In genomic region chr4:55088153-55088552, GRCm38 (mm10) we compare ENCODE assay signal across 19 mouse cellular contexts.
DNase-seq lines count a peak whose midpoint lies in the region; ATAC-seq lines count a peak whose summit lies in the region.
"Had no signal": no experiment of that assay in that cellular context is flagged by ENCODE, and none has a peak within 500 bp of the region (broad histone marks: within the 10 kb centered on the region; RNA-seq: fewer than 3 reads in every experiment).

No protein-coding gene starts in this region.

- peaks cover 12% of the 10 kb centered on the region for H3K36me3 ChIP-seq in forebrain, embryonic 13.5 days (ENCODE audit: poor library complexity, severe bottlenecking)
- H3K36me3 ChIP-seq in forebrain, embryonic 10.5 days (replicated peaks) = peaks cover 21% of the 10 kb centered on the region
- peaks cover 2% of the 10 kb centered on the region; the same call in 1 of the 2 replicates for H3K36me3 ChIP-seq in forebrain, embryonic 16.5 days (ENCODE audit: control insufficient read depth, insufficient read depth)

- 95% methylated on average over 3 of the region's 3 CpGs for WGBS in forebrain, embryonic 13.5 days
- 89% methylated on average over 3 of the region's 3 CpGs for WGBS in forebrain, embryonic 10.5 days
- WGBS in forebrain, embryonic 16.5 days = 81% methylated on average over 3 of the region's 3 CpGs

- H3K9ac ChIP-seq in forebrain, embryonic 13.5 days = no peak overlapping the region
- H3K9ac ChIP-seq in forebrain, embryonic 16.5 days (replicated peaks; ENCODE audit: low read depth, low read length) = no peak overlapping the region
- H3K9ac ChIP-seq: heart, embryonic 13.5 days; hindbrain, embryonic 13.5 days had no signal

- H3K27me3 ChIP-seq in forebrain, embryonic 13.5 days = no peaks in the 10 kb centered on the region
- H3K27me3 ChIP-seq in forebrain, embryonic 10.5 days (ENCODE audit: poor library complexity, severe bottlenecking) = no peaks in the 10 kb centered on the region
- H3K27me3 ChIP-seq in forebrain, embryonic 16.5 days (replicated peaks; ENCODE audit: control insufficient read depth, insufficient read depth, low read length) = no peaks in the 10 kb centered on the region
- H3K27me3 ChIP-seq: heart, embryonic 13.5 days; hindbrain, embryonic 13.5 days had no signal

- H3K4me3 ChIP-seq in forebrain, embryonic 13.5 days = no peak overlapping the region
- H3K4me3 ChIP-seq in forebrain, embryonic 10.5 days = no peak overlapping the region
- H3K4me3 ChIP-seq in forebrain, embryonic 16.5 days (replicated peaks; ENCODE audit: low read length) = no peak overlapping the region
- H3K4me3 ChIP-seq: embryonic facial prominence, embryonic 10.5 days; gastrocnemius, adult 2 months; heart, embryonic 13.5 days; hindbrain, embryonic 13.5 days had no signal

- H3K9me3 ChIP-seq in forebrain, embryonic 13.5 days (replicated peaks) = no peaks in the 10 kb centered on the region
- H3K9me3 ChIP-seq in forebrain, embryonic 10.5 days = no peaks in the 10 kb centered on the region
- no peaks in the 10 kb centered on the region for H3K9me3 ChIP-seq in forebrain, embryonic 16.5 days (ENCODE audit: control insufficient read depth, low read length)
- H3K9me3 ChIP-seq: embryonic facial prominence, embryonic 10.5 days; heart, embryonic 13.5 days; hindbrain, embryonic 13.5 days had no signal

- no peak for DNase-seq in forebrain, embryonic 10.5 days (ENCODE audit: extremely low spot score, low spot score)
- DNase-seq in layer of hippocampus, adult 9-11 months = peak; percentile 18
- no peak for DNase-seq in layer of hippocampus, adult 8-10 months (ENCODE audit: low spot score in 2 of 2)
- peak; percentile 22 for DNase-seq in brain, embryonic 18.5 days (ENCODE audit: low read depth, low spot score)
- DNase-seq in spleen, adult 18-20 months = no peak
- no peak for DNase-seq in embryo, embryonic 11 days
- DNase-seq: adrenal gland, postnatal 14 days; cerebellum, adult 18-20 months; cerebellum, adult 9-11 months; cerebellum, postnatal 36 days; gastrocnemius, adult 2 months; gastrocnemius, postnatal 25 days; heart, postnatal 36 days had no signal

- H3K4me2 ChIP-seq in forebrain, embryonic 13.5 days = no peak overlapping the region
- no peak overlapping the region for H3K4me2 ChIP-seq in forebrain, embryonic 16.5 days (ENCODE audit: low read length)
- H3K4me2 ChIP-seq: heart, embryonic 13.5 days; hindbrain, embryonic 13.5 days had no signal

- ATAC-seq in forebrain, embryonic 13.5 days = peak; percentile 33; the same call in 1 of the 2 replicates
- ATAC-seq in forebrain, embryonic 16.5 days = peak; percentile 63
- ATAC-seq: intestine, embryonic 16.5 days had no signal

- H3K27ac ChIP-seq in forebrain, embryonic 13.5 days = peak overlapping the region; percentile 41
- no peak overlapping the region for H3K27ac ChIP-seq in forebrain, embryonic 10.5 days
- H3K27ac ChIP-seq in forebrain, embryonic 16.5 days (ENCODE audit: low read length) = peak overlapping the region; percentile 85
- H3K27ac ChIP-seq: embryonic facial prominence, embryonic 10.5 days; gastrocnemius, adult 2 months; heart, embryonic 13.5 days; hindbrain, embryonic 13.5 days had no signal

- peaks cover 14% of the 10 kb centered on the region; the same call in 1 of the 2 replicates for H3K4me1 ChIP-seq in forebrain, embryonic 13.5 days
- H3K4me1 ChIP-seq in forebrain, embryonic 10.5 days = peaks cover 14% of the 10 kb centered on the region
- peaks cover 14% of the 10 kb centered on the region for H3K4me1 ChIP-seq in forebrain, embryonic 16.5 days (replicated peaks; ENCODE audit: control insufficient read depth, insufficient read depth, low read length)
- H3K4me1 ChIP-seq: embryonic facial prominence, embryonic 10.5 days; hindbrain, embryonic 13.5 days had no signal

Comparison
In these comparisons a context has a peak if more than half of its experiments do, and no peak if none do; other contexts are left out.
1. DNase-seq: peak in layer of hippocampus, adult 9-11 months (single experiment) and brain, embryonic 18.5 days (single experiment); none in forebrain, embryonic 10.5 days (single experiment), layer of hippocampus, adult 8-10 months (0 of 2), spleen, adult 18-20 months (0 of 2) and embryo, embryonic 11 days (single experiment).